Mouse (Mus musculus) hindbrain, embryonic 14.5 days (tissue): Measurements from ENCODE around the gene Clcn3. TPM values are rescaled to one million over a fixed set of nuclear protein-coding genes. Genes with fewer than 3 reads are reported as not detected.
A peak's percentile ranks its signal among the peaks of the same experiment; 100 is the strongest.

ENCODE experiments used
- ATAC-seq: fragments of 200-750 bp; cut with Nextera tagmentation; 2 replicates; pipeline ENCODE4 v1.8.0; 2017; ENCODE audit warnings: moderate number of reproducible peaks, mild to moderate bottlenecking, moderate TSS enrichment, moderate library complexity; ENCODE audit not compliant: low FRiP score
- DNase-seq: peaks from one replicate; pipeline ENCODE4 v3.0.0-alpha.2; 2015; ENCODE audit warnings: low spot score
- H3K27ac ChIP-seq: fragments of 300-500 bp; sonication (generic); 2 replicates; pipeline ENCODE4 v1.5.1; 2014; ENCODE audit warnings: mild to moderate bottlenecking, moderate library complexity
- H3K27me3 ChIP-seq: fragments of 300-500 bp; sonication (generic); 2 replicates; pipeline ENCODE4 v1.6.1; 2014; ENCODE audit warnings: mild to moderate bottlenecking, low read length, mixed read lengths; ENCODE audit not compliant: control insufficient read depth, insufficient read depth
- H3K36me3 ChIP-seq: fragments of 300-500 bp; sonication (generic); replicated peaks from 2 replicates; pipeline ENCODE4 v1.6.1; 2014; ENCODE audit not compliant: control insufficient read depth, insufficient read depth
- H3K4me1 ChIP-seq: fragments of 300-500 bp; sonication (generic); replicated peaks from 2 replicates; pipeline ENCODE4 v1.6.1; 2014; ENCODE audit warnings: antibody characterized with exemption, low read length, mixed read lengths; ENCODE audit not compliant: control insufficient read depth, insufficient read depth
- H3K4me2 ChIP-seq: fragments of 300-500 bp; sonication (generic); replicated peaks from 2 replicates; pipeline ENCODE4 v1.6.1; 2014; ENCODE audit warnings: mild to moderate bottlenecking, moderate library complexity
- H3K4me3 ChIP-seq: fragments of 300-500 bp; sonication (generic); replicated peaks from 2 replicates; pipeline ENCODE4 v1.5.1; 2014; ENCODE audit warnings: mild to moderate bottlenecking, low read length
- H3K9ac ChIP-seq: fragments of 300-500 bp; sonication (generic); 2 replicates; pipeline ENCODE4 v1.6.1; 2014
- H3K9me3 ChIP-seq: fragments of 300-500 bp; sonication (generic); 2 replicates; pipeline ENCODE4 v1.6.1; 2016; ENCODE audit warnings: low read length; ENCODE audit not compliant: control insufficient read depth
- WGBS: fragments of 180-500 bp; shearing (Covaris S2); extraction: QIAGEN DNeasy Blood & Tissue Kit; methylation state at CpG from one replicate; pipeline ENCODE4 v1.1.7; 2014; 5-methylcytosine and 5-hydroxymethylcytosine counted together
- polyA plus RNA-seq: library from polyadenylated mRNA; unstranded; fragments of >200 nt; fragmentation: Nextera tagmentation; extraction: Ambion mirVana; gene quantifications from 2 replicates; pipeline ENCODE4 v1.2.1, GENCODE M21; 2014

Gene Clcn3
- polyA plus RNA-seq, 1 experiment from 2014 or later, result 79.0 TPM

- Histone ChIP-seq H3K36me3 (no peaks in the 10 kb centered on the region), H3K4me2 (no peak overlapping the region), H3K9ac (no peak overlapping the region), H3K4me3 (no peak overlapping the region), H3K27ac (no peak overlapping the region), H3K4me1 (peaks cover 15% of the 10 kb centered on the region), H3K9me3 (no peaks in the 10 kb centered on the region), H3K27me3 (no peaks in the 10 kb centered on the region)
- no peak for DNase-seq
- no peak for ATAC-seq
- WGBS, result 88% methylated on average over 5 of the region's 5 CpGs
These were observed 4.6 kb downstream of the Clcn3 start for GRCm38 (mm10) chr8:60978496-60978895.

GRCm38 (mm10) chr8:60976818-60977217 is 6.3 kb downstream of the Clcn3 start:
- ATAC-seq (no peak), DNase-seq (no peak)
- H3K27me3 ChIP-seq, result no peaks in the 10 kb centered on the region
- H3K4me3 ChIP-seq, result no peak overlapping the region
- peaks cover 10% of the 10 kb centered on the region for H3K4me1 ChIP-seq
- no peak overlapping the region for H3K27ac ChIP-seq
- no peaks in the 10 kb centered on the region for H3K36me3 ChIP-seq
- H3K4me2 ChIP-seq, result no peak overlapping the region
- H3K9ac ChIP-seq, result no peak overlapping the region
- 81% methylated on average over 9 of the region's 9 CpGs for WGBS
- no peaks in the 10 kb centered on the region for H3K9me3 ChIP-seq

GRCm38 (mm10) chr8:60974837-60975236 is 8.3 kb downstream of the Clcn3 start:
- Histone ChIP-seq H3K27me3 (no peaks in the 10 kb centered on the region), H3K27ac (no peak overlapping the region), H3K9me3 (no peaks in the 10 kb centered on the region), H3K9ac (no peak overlapping the region), H3K4me3 (no peak overlapping the region), H3K4me1 (no peaks in the 10 kb centered on the region), H3K36me3 (no peaks in the 10 kb centered on the region), H3K4me2 (no peak overlapping the region)
- 92% methylated on average over 2 of the region's 2 CpGs for WGBS
- DNase-seq (no peak), ATAC-seq (no peak)

GRCm38 (mm10) chr8:60973448-60973847 is 9.7 kb downstream of the Clcn3 start:
- Histone ChIP-seq H3K27me3 (no peaks in the 10 kb centered on the region), H3K4me1 (no peaks in the 10 kb centered on the region), H3K36me3 (no peaks in the 10 kb centered on the region), H3K9me3 (no peaks in the 10 kb centered on the region), H3K4me2 (no peak overlapping the region), H3K9ac (no peak overlapping the region), H3K27ac (no peak overlapping the region), H3K4me3 (no peak overlapping the region)
- no peak for DNase-seq
- WGBS, result 85% methylated on average over 2 of the region's 2 CpGs
- ATAC-seq, result no peak

- H3K9ac ChIP-seq, result no peak overlapping the region
- no peak overlapping the region for H3K4me3 ChIP-seq
- no peaks in the 10 kb centered on the region for H3K9me3 ChIP-seq
- no peak overlapping the region for H3K27ac ChIP-seq
- no peaks in the 10 kb centered on the region for H3K27me3 ChIP-seq
- H3K36me3 ChIP-seq, result no peaks in the 10 kb centered on the region
- H3K4me2 ChIP-seq, result no peak overlapping the region
- 69% methylated on average over 4 of the region's 4 CpGs for WGBS
- ATAC-seq (no peak), DNase-seq (peak; percentile 47)
- no peaks in the 10 kb centered on the region for H3K4me1 ChIP-seq
These were observed 11.3 kb downstream of the Clcn3 start for GRCm38 (mm10) chr8:60971808-60972207.

GRCm38 (mm10) chr8:60969091-60969490 is 14.0 kb downstream of the Clcn3 start:
- no peak overlapping the region for H3K27ac ChIP-seq
- no peak overlapping the region for H3K4me2 ChIP-seq
- H3K9ac ChIP-seq, result no peak overlapping the region
- no peaks in the 10 kb centered on the region for H3K36me3 ChIP-seq
- no peaks in the 10 kb centered on the region for H3K4me1 ChIP-seq
- no peak for ATAC-seq
- H3K9me3 ChIP-seq, result no peaks in the 10 kb centered on the region
- H3K4me3 ChIP-seq, result no peak overlapping the region
- no peaks in the 10 kb centered on the region for H3K27me3 ChIP-seq
- 55% methylated on average over 2 of the region's 2 CpGs for WGBS
- no peak for DNase-seq

DNA sequence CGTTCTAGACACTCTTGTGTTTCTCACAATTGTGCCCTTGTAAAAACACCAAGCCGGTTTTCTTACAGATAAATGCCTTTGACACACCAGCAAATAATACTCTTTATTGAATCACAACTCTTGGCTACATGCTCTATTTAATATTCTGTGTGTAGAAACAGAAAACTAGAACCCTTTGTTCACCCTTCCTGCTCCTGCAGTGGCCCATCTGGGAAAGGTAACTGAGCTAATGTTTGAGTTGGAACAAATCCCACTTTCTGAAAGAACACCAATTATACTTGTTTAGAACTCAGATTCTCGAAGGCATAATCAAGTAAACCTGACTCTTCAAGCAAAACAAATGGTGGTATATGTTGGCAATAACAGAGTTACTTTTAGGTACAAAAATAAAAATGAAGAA is 17.4 kb downstream of the Clcn3 start:
- H3K4me1 ChIP-seq, result no peaks in the 10 kb centered on the region
- no peak overlapping the region for H3K4me3 ChIP-seq
- no peak overlapping the region for H3K4me2 ChIP-seq
- 59% methylated on average over 3 of the region's 3 CpGs for WGBS
- ATAC-seq (no peak), DNase-seq (no peak)
- H3K27ac ChIP-seq, result no peak overlapping the region
- no peaks in the 10 kb centered on the region for H3K9me3 ChIP-seq
- H3K36me3 ChIP-seq, result no peaks in the 10 kb centered on the region
- no peak overlapping the region for H3K9ac ChIP-seq
- no peaks in the 10 kb centered on the region for H3K27me3 ChIP-seq

DNA sequence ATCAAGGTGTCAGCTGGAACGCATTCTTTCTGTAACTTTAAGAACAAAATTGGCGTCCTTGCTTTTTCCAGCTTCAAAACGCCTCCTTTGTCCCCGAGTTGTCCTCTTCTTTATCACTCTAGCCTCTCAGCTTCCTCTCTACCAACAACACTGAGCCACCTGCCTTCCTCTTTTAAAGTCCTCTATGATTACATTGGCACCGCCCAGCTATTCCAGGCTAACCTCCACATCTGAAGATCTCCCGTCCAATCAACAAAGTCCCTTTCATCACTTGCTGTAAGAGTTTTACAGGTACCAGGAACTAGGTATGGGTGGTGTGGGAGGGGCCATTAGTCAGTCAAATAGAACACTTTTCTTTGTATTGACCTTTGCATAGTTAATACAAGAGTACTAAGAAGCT is 17.8 kb downstream of the Clcn3 start:
- H3K9ac ChIP-seq, result no peak overlapping the region
- no peak for DNase-seq
- H3K4me1 ChIP-seq, result no peaks in the 10 kb centered on the region
- H3K36me3 ChIP-seq, result no peaks in the 10 kb centered on the region
- H3K27ac ChIP-seq, result no peak overlapping the region
- H3K4me2 ChIP-seq, result no peak overlapping the region
- no peaks in the 10 kb centered on the region for H3K27me3 ChIP-seq
- no peak overlapping the region for H3K4me3 ChIP-seq
- no peak for ATAC-seq
- WGBS, result 70% methylated on average over 6 of the region's 6 CpGs
- H3K9me3 ChIP-seq, result no peaks in the 10 kb centered on the region

DNA sequence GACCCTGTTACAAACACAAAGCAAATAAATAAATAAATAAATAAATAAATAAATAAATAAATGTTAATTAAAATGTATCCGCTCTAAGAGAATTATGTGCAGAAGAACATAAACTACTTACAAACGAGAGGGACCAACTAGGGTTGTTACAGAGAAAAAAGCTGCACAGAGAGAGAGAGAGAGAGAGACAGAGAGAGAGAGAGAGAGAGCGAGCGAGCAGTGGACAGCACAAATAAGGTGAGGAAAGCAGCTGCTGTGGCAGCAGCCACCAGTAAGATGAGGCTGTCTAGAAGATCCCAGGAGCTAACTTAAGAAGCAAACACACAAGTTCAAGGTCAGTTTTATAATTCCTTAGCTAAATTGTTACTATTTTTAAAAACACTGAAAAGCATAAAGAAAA is 18.6 kb downstream of the Clcn3 start:
- no peak overlapping the region for H3K4me3 ChIP-seq
- ATAC-seq, result no peak
- no peak overlapping the region for H3K27ac ChIP-seq
- H3K4me2 ChIP-seq, result no peak overlapping the region
- H3K36me3 ChIP-seq, result no peaks in the 10 kb centered on the region
- DNase-seq, result no peak
- no peaks in the 10 kb centered on the region for H3K4me1 ChIP-seq
- no peaks in the 10 kb centered on the region for H3K9me3 ChIP-seq
- 92% methylated on average over 4 of the region's 4 CpGs for WGBS
- no peak overlapping the region for H3K9ac ChIP-seq
- H3K27me3 ChIP-seq, result no peaks in the 10 kb centered on the region

DNA sequence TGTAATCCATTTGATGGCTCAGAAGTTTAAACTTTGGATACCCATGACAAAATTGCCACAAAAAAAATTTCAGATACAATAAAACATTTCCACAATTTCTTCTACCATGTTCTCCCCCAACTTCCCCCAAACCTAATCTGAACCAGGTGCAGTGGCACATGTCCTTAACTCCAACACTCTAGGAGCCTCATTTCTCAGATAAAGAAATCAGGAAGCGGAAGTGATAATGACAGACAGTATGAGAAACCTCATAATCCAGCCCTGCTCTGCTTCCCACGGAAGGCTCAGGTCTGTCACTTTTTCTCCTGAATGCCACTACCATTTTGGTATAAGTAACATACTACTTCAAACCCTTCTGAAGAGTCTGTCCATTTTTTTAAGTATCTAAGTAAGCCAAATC is 19.2 kb downstream of the Clcn3 start:
- Histone ChIP-seq H3K27me3 (no peaks in the 10 kb centered on the region), H3K4me3 (no peak overlapping the region), H3K27ac (no peak overlapping the region), H3K36me3 (no peaks in the 10 kb centered on the region), H3K4me1 (no peaks in the 10 kb centered on the region), H3K4me2 (no peak overlapping the region), H3K9me3 (no peaks in the 10 kb centered on the region), H3K9ac (no peak overlapping the region)
- no peak for DNase-seq
- ATAC-seq, result no peak
- 78% methylated on average over 2 of the region's 2 CpGs for WGBS
